Mouse (Mus musculus): Measurements from ENCODE around the gene Cabp1. TPM values are rescaled to one million over a fixed set of nuclear protein-coding genes. Genes with fewer than 3 reads are reported as not detected.

Gene Cabp1
- total and polyA plus RNA-seq, 3 experiments, result 2.3 to 6.0 (median 3.9) TPM

GRCm38 (mm10) chr5:115129328-115129727, 64.9 kb downstream of the Cabp1 start:
- H3K79me2 ChIP-seq (replicated peaks; ENCODE audit: control insufficient read depth, insufficient read depth, low read length), result peaks cover 3% of the 10 kb centered on the region; the same call in 1 of the 2 replicates
- H3K27ac ChIP-seq, result no peak overlapping the region
- no peak for DNase-seq
- no peak overlapping the region for H3K9ac ChIP-seq (ENCODE audit: low read depth, low read length)
- 84% methylated on average over 6 of the region's 6 CpGs for WGBS
- peaks cover 3% of the 10 kb centered on the region for H3K4me1 ChIP-seq (ENCODE audit: control insufficient read depth, insufficient read depth, low read length)
- TF ChIP-seq POLR2A (IDR thresholded peaks at IDR 0.05; ENCODE audit: insufficient read depth, low read depth, low read length), result no peak
- TF ChIP-seq CTCF (IDR thresholded peaks at IDR 0.05), result peak; percentile 47
- no peaks in the 10 kb centered on the region for H3K27me3 ChIP-seq (ENCODE audit: control insufficient read depth, insufficient read depth, low read length)
- H3K4me3 ChIP-seq, result no peak overlapping the region
- H3K36me3 ChIP-seq (ENCODE audit: control insufficient read depth, insufficient read depth, low read length), result no peaks in the 10 kb centered on the region
- intact Hi-C loops (cut with DNase I), result loop anchor here (10.0 kb wide), 1 partner anchor 215 kb away; the partner anchor contains the start of genes Cox6a1, Gatc and Triap1

GRCm38 (mm10) chr5:115127421-115128179, 66.6 kb downstream of the Cabp1 start:
- TF ChIP-seq CTCF (IDR thresholded peaks at IDR 0.05) (no peak), EP300 (IDR thresholded peaks at IDR 0.05; ENCODE audit: insufficient read depth, low read depth, low read length) (no peak), POLR2A (IDR thresholded peaks at IDR 0.05; ENCODE audit: insufficient read depth, low read depth, low read length) (no peak)

GRCm38 (mm10) chr5:115126578-115127312, 67.4 kb downstream of the Cabp1 start:
- Histone ChIP-seq H3K4me1 (ENCODE audit: control insufficient read depth, insufficient read depth, low read length) (peaks cover 2% of the 10 kb centered on the region), H3K4me3 (no peak overlapping the region), H3K27ac (no peak overlapping the region; the same call in 1 of the 2 replicates), H3K27me3 (ENCODE audit: control insufficient read depth, insufficient read depth, low read length) (no peaks in the 10 kb centered on the region), H3K9ac (ENCODE audit: low read depth, low read length) (no peak overlapping the region), H3K79me2 (replicated peaks; ENCODE audit: control insufficient read depth, insufficient read depth, low read length) (no peaks in the 10 kb centered on the region), H3K36me3 (ENCODE audit: control insufficient read depth, insufficient read depth, low read length) (no peaks in the 10 kb centered on the region)
- DNase-seq, result peak in 1 of 2 experiments; percentile 18
- TF ChIP-seq POLR2A (IDR thresholded peaks at IDR 0.05; ENCODE audit: insufficient read depth, low read depth, low read length), result no peak
- TF ChIP-seq EP300 (IDR thresholded peaks at IDR 0.05; ENCODE audit: insufficient read depth, low read depth, low read length), result no peak
- no peak for TF ChIP-seq CTCF (IDR thresholded peaks at IDR 0.05)
- intact Hi-C loops (cut with DNase I), result loop anchor here (10.0 kb wide), 1 partner anchor 218 kb away; the partner anchor contains the start of genes Cox6a1, Gatc and Triap1
- 85% methylated on average over 28 of the region's 28 CpGs for WGBS

More at GRCm38 (mm10) chr5:115127421-115128179, 66.6 kb downstream of the Cabp1 start:
- H3K4me1 ChIP-seq (ENCODE audit: control insufficient read depth, insufficient read depth, low read length), result peaks cover 2% of the 10 kb centered on the region
- no peaks in the 10 kb centered on the region for H3K27me3 ChIP-seq (ENCODE audit: control insufficient read depth, insufficient read depth, low read length)
- H3K27ac ChIP-seq, result no peak overlapping the region
- WGBS, result 93% methylated on average over 22 of the region's 22 CpGs
- H3K36me3 ChIP-seq (ENCODE audit: control insufficient read depth, insufficient read depth, low read length), result no peaks in the 10 kb centered on the region
- intact Hi-C loops (cut with DNase I), result loop anchor here (10.0 kb wide), 1 partner anchor 217 kb away; the partner anchor contains the start of genes Cox6a1, Gatc and Triap1
- H3K79me2 ChIP-seq (replicated peaks; ENCODE audit: control insufficient read depth, insufficient read depth, low read length), result no peaks in the 10 kb centered on the region
- H3K9ac ChIP-seq (ENCODE audit: low read depth, low read length), result no peak overlapping the region
- peak in 1 of 2 experiments; percentile 18 for DNase-seq
- no peak overlapping the region for H3K4me3 ChIP-seq

GRCm38 (mm10) chr5:115125211-115125871, 68.8 kb downstream of the Cabp1 start:
- intact Hi-C loops (cut with DNase I), result loop anchor here (2.0 to 10.0 kb wide), 4 partner anchors 37 to 219 kb away; partner anchors contain the start of genes Cox6a1, Gatc and Triap1
- TF ChIP-seq POLR2A (IDR thresholded peaks at IDR 0.05; ENCODE audit: insufficient read depth, low read depth, low read length) (0 out of 2 replicates have a peak, but pooled peaks have one; percentile 19), EP300 (IDR thresholded peaks at IDR 0.05; ENCODE audit: insufficient read depth, low read depth, low read length) (peak; percentile 95), CTCF (IDR thresholded peaks at IDR 0.05) (no peak; the same call in 1 of the 2 replicates)
- Histone ChIP-seq H3K4me3 (no peak overlapping the region), H3K36me3 (ENCODE audit: control insufficient read depth, insufficient read depth, low read length) (no peaks in the 10 kb centered on the region), H3K9ac (ENCODE audit: low read depth, low read length) (no peak overlapping the region), H3K27ac (peak overlapping the region; percentile 38), H3K27me3 (ENCODE audit: control insufficient read depth, insufficient read depth, low read length) (no peaks in the 10 kb centered on the region), H3K4me1 (ENCODE audit: control insufficient read depth, insufficient read depth, low read length) (peaks cover 2% of the 10 kb centered on the region), H3K79me2 (replicated peaks; ENCODE audit: control insufficient read depth, insufficient read depth, low read length) (no peaks in the 10 kb centered on the region)
- 14% methylated on average over 24 of the region's 24 CpGs for WGBS
- peak; percentile 89 to 90 for DNase-seq

- DNase-seq, result no peak
- TF ChIP-seq CTCF (IDR thresholded peaks at IDR 0.05), result no peak
- TF ChIP-seq POLR2A (IDR thresholded peaks at IDR 0.05; ENCODE audit: insufficient read depth, low read depth, low read length), result no peak
- no peak for TF ChIP-seq EP300 (IDR thresholded peaks at IDR 0.05; ENCODE audit: insufficient read depth, low read depth, low read length)
- Histone ChIP-seq H3K36me3 (ENCODE audit: control insufficient read depth, insufficient read depth, low read length) (no peaks in the 10 kb centered on the region), H3K4me3 (no peak overlapping the region), H3K9ac (ENCODE audit: low read depth, low read length) (no peak overlapping the region), H3K27ac (no peak overlapping the region; the same call in 1 of the 2 replicates), H3K27me3 (ENCODE audit: control insufficient read depth, insufficient read depth, low read length) (no peaks in the 10 kb centered on the region), H3K79me2 (replicated peaks; ENCODE audit: control insufficient read depth, insufficient read depth, low read length) (no peaks in the 10 kb centered on the region), H3K4me1 (ENCODE audit: control insufficient read depth, insufficient read depth, low read length) (peaks cover 2% of the 10 kb centered on the region)
- 95% methylated on average over 6 of the region's 6 CpGs for WGBS
- intact Hi-C loops (cut with DNase I), result loop anchor here (2.0 to 10.0 kb wide), 4 partner anchors 38 to 220 kb away; partner anchors contain the start of genes Cox6a1, Gatc and Triap1
Measured at GRCm38 (mm10) chr5:115124690-115125089, 69.5 kb downstream of the Cabp1 start.

Data from heart, adult 2 months (tissue).